Mouse (Mus musculus) forebrain, postnatal 0 days (tissue): ENCODE data around the gene Ophn1. TPM values are rescaled to one million over a fixed set of nuclear protein-coding genes. Genes with fewer than 3 reads are reported as not detected.
A peak's percentile ranks its signal among the peaks of the same experiment; 100 is the strongest.

Experiments used
- ATAC-seq: fragments of 200-750 bp; cut with Nextera tagmentation; 2 replicates; pipeline ENCODE4 v1.8.0; 2017; ENCODE audit warnings: mild to moderate bottlenecking, moderate library complexity
- DNase-seq: peaks from one replicate; pipeline ENCODE4 v3.0.0-alpha.2; 2015
- H3K27ac ChIP-seq: fragments of 300-500 bp; sonication (generic); 2 replicates; pipeline ENCODE4 v1.5.1; 2014; ENCODE audit warnings: low read depth, mild to moderate bottlenecking, antibody characterized with exemption, low read length, moderate library complexity, mixed read lengths
- H3K27me3 ChIP-seq: fragments of 300-500 bp; sonication (generic); 2 replicates; pipeline ENCODE4 v1.6.1; 2014; ENCODE audit warnings: mild to moderate bottlenecking, low read length, mixed read lengths; ENCODE audit not compliant: insufficient read depth
- H3K36me3 ChIP-seq: fragments of 300-500 bp; sonication (generic); 2 replicates; pipeline ENCODE4 v1.6.1; 2014; ENCODE audit warnings: mild to moderate bottlenecking, moderate library complexity; ENCODE audit not compliant: insufficient read depth
- H3K4me1 ChIP-seq: fragments of 300-500 bp; sonication (generic); 2 replicates; pipeline ENCODE4 v1.6.1; 2014; ENCODE audit warnings: antibody characterized with exemption; ENCODE audit not compliant: insufficient read depth
- H3K4me2 ChIP-seq: fragments of 300-500 bp; sonication (generic); 2 replicates; pipeline ENCODE4 v1.6.1; 2014; ENCODE audit warnings: low read depth, mild to moderate bottlenecking, moderate library complexity
- H3K4me3 ChIP-seq: fragments of 300-500 bp; sonication (generic); 2 replicates; pipeline ENCODE4 v1.5.1; 2014; ENCODE audit warnings: low read depth, low read length, mixed read lengths
- H3K9ac ChIP-seq: fragments of 300-500 bp; sonication (generic); 2 replicates; pipeline ENCODE4 v1.6.1; 2014; ENCODE audit warnings: mild to moderate bottlenecking
- H3K9me3 ChIP-seq: fragments of 300-500 bp; sonication (generic); 2 replicates; pipeline ENCODE4 v1.6.1; 2016; ENCODE audit warnings: low read length
- CTCF ChIP-seq: sonication (generic); IDR thresholded peaks from 2 replicates; pipeline ENCODE4 v1.5.1; 2016; ENCODE audit warnings: antibody characterized with exemption, control low read depth, low read depth
- WGBS: fragments of 180-500 bp; shearing (Covaris S2); extraction: QIAGEN DNeasy Blood & Tissue Kit; methylation state at CpG from one replicate; pipeline ENCODE4 v1.1.7; 2014; 5-methylcytosine and 5-hydroxymethylcytosine counted together
- polyA plus RNA-seq: library from polyadenylated mRNA; unstranded; fragments of >200 nt; fragmentation: Nextera tagmentation; extraction: Ambion mirVana; gene quantifications from 2 replicates; pipeline ENCODE4 v1.2.1, GENCODE M21; 2015
- total RNA-seq: library from RNA; depleted of rRNA; stranded (reverse); fragments of >200 nt; gene quantifications from 2 replicates; pipeline ENCODE4 v1.2.3, GENCODE M21; 2014

Ophn1 gene
- total and polyA plus RNA-seq, 2 experiments from 2014 or later, result 26.8 to 46.5 TPM

DNA sequence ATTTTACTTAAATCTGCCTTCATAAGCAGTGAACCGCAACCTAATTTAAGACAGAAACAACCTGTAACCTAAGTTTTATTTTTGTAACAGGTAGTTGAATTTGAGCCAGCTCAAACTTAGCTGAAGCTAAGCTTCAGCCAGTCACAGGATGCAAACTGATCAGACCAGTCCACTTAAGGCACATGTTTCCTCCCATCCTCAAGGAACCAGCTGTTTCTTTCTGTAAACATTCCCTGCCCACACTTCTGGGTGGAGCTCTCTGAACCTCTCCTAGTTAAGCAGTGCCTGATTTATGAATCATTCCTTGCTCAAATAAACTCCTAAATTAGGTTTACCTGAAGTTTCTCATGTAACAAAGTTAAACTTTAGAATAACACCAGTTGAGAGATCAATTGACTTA lies 54.8 kb downstream of the Ophn1 start:
- 95% methylated on average over 1 of the region's 1 CpGs for WGBS

DNA sequence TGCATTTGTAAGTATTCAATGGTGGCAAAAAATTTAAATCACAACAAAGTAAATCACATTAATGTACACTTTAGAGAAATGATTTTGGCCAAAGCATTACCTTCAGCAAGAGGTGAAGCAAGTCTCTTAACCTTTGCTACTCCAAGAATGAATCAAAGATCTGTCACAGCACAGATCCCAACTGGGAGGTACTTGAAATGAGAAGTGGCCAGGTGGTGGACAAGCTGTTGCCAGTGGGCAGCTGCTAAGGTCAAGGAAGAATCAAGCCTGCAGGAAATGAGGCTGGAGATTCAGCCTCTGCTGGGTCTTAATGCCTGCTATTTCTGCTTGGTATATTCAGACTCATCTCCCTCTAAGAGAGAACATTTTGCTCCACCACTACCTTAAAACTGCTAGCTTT lies 87.0 kb downstream of the Ophn1 start:
- Histone ChIP-seq H3K4me1 (no peaks in the 10 kb centered on the region), H3K36me3 (no peaks in the 10 kb centered on the region), H3K27ac (no peak overlapping the region), H3K4me3 (no peak overlapping the region), H3K27me3 (no peaks in the 10 kb centered on the region), H3K4me2 (no peak overlapping the region), H3K9ac (no peak overlapping the region), H3K9me3 (no peaks in the 10 kb centered on the region)
- no peak for TF ChIP-seq CTCF
- DNase-seq (no peak), ATAC-seq (no peak)

More for the DNA sequence above, 54.8 kb downstream of the Ophn1 start:
- H3K4me1 ChIP-seq, result no peaks in the 10 kb centered on the region
- DNase-seq (no peak), ATAC-seq (no peak)
- no peaks in the 10 kb centered on the region for H3K9me3 ChIP-seq
- H3K27me3 ChIP-seq, result no peaks in the 10 kb centered on the region
- H3K4me2 ChIP-seq, result no peak overlapping the region
- H3K4me3 ChIP-seq, result no peak overlapping the region
- H3K9ac ChIP-seq, result no peak overlapping the region
- no peak for TF ChIP-seq CTCF
- no peaks in the 10 kb centered on the region for H3K36me3 ChIP-seq
- no peak overlapping the region for H3K27ac ChIP-seq

DNA sequence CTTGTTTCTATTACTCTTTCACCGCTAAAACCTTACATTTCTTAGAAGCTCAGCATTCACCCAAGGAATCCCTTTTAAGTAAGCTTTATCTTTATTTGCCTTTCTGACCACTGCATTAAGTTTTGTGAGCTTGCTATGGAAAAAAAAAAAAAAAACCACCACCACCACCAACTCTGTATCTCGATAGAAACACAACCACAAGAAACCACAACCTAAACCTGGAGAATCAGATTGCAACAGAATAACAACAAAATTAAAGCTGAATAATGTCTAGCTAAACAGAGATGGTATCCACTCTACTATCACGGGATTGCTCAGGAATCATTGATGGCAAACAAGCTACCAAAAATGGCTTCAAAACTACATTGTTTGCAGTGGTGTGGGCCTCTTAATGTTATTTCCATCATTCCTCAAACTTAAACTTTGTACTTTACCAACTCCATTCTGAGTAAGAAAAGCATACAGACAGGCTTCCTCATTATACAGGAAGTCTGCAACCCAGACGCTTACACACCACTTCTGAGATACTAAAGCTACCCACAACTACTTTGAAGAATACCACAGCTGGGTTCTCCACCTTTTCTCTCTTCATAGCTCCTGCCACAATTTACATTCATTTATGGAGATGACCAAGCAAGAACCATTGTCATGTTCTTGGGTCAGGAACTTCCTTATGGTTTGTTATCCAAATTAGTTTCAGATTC lies 116.4 kb downstream of the Ophn1 start:
- WGBS, result 85% methylated on average over 4 of the region's 4 CpGs
- Histone ChIP-seq H3K27me3 (no peaks in the 10 kb centered on the region), H3K4me3 (no peak overlapping the region), H3K4me1 (no peaks in the 10 kb centered on the region), H3K9ac (no peak overlapping the region), H3K36me3 (no peaks in the 10 kb centered on the region), H3K9me3 (no peaks in the 10 kb centered on the region), H3K4me2 (no peak overlapping the region), H3K27ac (no peak overlapping the region)
- no peak for ATAC-seq
- no peak for DNase-seq
- TF ChIP-seq CTCF, result no peak

DNA sequence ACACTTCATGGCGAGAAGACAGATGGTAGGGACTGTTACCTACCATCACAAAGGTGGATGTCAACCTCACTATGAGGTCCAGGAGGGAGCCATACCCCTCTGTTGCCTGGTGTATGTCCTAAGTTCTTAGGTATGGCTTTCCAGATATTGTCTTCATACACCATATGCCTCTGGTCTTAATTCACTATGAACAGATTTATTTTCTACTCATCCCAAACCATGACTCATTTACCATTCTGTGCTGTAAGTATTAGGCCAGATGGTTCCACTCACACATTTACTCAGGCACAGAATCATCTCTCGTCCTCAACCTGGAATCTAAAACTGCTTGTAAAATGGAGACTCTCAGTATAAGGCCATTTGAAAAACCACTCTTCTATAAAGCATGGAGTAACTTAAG lies 135.7 kb downstream of the Ophn1 start:
- 53% methylated on average over 2 of the region's 2 CpGs for WGBS
- DNase-seq, result peak; percentile 6

DNA sequence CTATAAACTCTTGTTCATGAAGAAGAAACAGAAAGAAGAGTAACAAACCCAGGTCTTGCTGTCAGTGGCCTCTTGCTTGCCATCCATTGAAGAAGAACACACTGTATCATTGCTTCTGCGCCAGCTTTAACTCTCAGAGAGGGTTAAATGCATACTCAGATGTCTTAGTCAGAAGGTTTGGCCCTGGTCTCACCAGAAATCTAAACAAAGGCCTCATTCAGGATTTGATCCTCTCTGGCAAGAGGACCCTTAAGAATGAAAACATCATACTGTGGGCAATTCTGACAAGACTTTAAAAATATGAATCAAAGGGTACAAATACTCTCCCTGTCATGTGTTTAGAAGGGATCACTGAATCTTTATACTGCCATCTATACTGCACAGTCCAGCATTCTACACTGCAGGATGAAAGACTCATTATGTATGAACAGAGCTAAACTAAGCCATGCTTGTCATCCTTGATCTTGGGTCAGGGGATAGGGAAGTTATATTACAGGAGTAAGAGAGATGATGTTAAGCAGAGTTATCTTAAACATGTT lies 139.5 kb downstream of the Ophn1 start:
- H3K4me3 ChIP-seq, result no peak overlapping the region
- no peaks in the 10 kb centered on the region for H3K4me1 ChIP-seq
- H3K27ac ChIP-seq, result no peak overlapping the region
- H3K27me3 ChIP-seq, result no peaks in the 10 kb centered on the region
- no peak for ATAC-seq
- 67% methylated on average over 1 of the region's 1 CpGs for WGBS
- no peak for TF ChIP-seq CTCF
- H3K36me3 ChIP-seq, result no peaks in the 10 kb centered on the region
- no peak for DNase-seq
- no peak overlapping the region for H3K4me2 ChIP-seq
- no peak overlapping the region for H3K9ac ChIP-seq
- H3K9me3 ChIP-seq, result no peaks in the 10 kb centered on the region

More for the DNA sequence above, 135.7 kb downstream of the Ophn1 start:
- peak; percentile 63 for ATAC-seq
- Histone ChIP-seq H3K4me2 (no peak overlapping the region), H3K9ac (no peak overlapping the region), H3K9me3 (no peaks in the 10 kb centered on the region), H3K27me3 (no peaks in the 10 kb centered on the region), H3K4me3 (no peak overlapping the region), H3K36me3 (no peaks in the 10 kb centered on the region), H3K4me1 (no peaks in the 10 kb centered on the region), H3K27ac (no peak overlapping the region)
- no peak for TF ChIP-seq CTCF

DNA sequence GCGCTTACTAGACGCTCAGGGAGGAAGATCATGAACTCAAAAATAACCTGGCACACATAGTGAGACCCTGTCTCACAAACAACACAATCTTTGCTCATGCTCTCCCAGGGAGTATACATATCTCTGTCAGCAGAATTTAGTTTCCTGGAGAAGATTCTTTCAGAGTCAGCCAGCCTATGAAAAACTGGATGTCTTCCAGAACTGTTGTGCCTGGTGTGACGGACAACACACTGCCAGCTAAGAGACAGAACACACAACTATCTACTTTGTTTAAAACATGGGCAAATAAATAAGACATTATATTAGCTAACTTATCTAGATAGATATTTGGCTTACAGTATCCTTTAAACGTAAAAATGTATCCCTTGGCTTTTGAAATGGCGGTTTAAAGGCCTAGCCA lies 154.1 kb downstream of the Ophn1 start:
- DNase-seq, result peak; percentile 3
- H3K9me3 ChIP-seq, result no peaks in the 10 kb centered on the region
- no peak overlapping the region for H3K4me2 ChIP-seq
- ATAC-seq, result no peak
- H3K9ac ChIP-seq, result no peak overlapping the region
- H3K4me1 ChIP-seq, result no peaks in the 10 kb centered on the region
- H3K27ac ChIP-seq, result no peak overlapping the region
- no peaks in the 10 kb centered on the region for H3K27me3 ChIP-seq
- WGBS, result 72% methylated on average over 5 of the region's 5 CpGs
- no peaks in the 10 kb centered on the region for H3K36me3 ChIP-seq
- H3K4me3 ChIP-seq, result no peak overlapping the region
- no peak for TF ChIP-seq CTCF

- Histone ChIP-seq H3K4me1 (no peaks in the 10 kb centered on the region), H3K27me3 (no peaks in the 10 kb centered on the region), H3K36me3 (no peaks in the 10 kb centered on the region), H3K9me3 (no peaks in the 10 kb centered on the region), H3K27ac (no peak overlapping the region), H3K4me2 (no peak overlapping the region), H3K4me3 (no peak overlapping the region), H3K9ac (no peak overlapping the region)
- no peak for ATAC-seq
- WGBS, result 89% methylated on average over 10 of the region's 10 CpGs
- TF ChIP-seq CTCF, result no peak
- DNase-seq, result no peak
These were observed 167.8 kb downstream of the Ophn1 start for GRCm38 (mm10) chrX:98722991-98723390.
